Mouse (Mus musculus): Measurements from ENCODE around the gene Ednra.

The Ednra gene

GRCm38 (mm10) chr8:77724046-77724930 is at the start of gene Ednra:
Gene Ednra (minus strand): TSS chr8:77724464.
- peak; percentile 47 for DNase-seq (ENCODE audit: low spot score)

GRCm38 (mm10) chr8:77773831-77774230 is 49.6 kb upstream of the Ednra start:
- no peak for DNase-seq (ENCODE audit: low spot score)

DNA sequence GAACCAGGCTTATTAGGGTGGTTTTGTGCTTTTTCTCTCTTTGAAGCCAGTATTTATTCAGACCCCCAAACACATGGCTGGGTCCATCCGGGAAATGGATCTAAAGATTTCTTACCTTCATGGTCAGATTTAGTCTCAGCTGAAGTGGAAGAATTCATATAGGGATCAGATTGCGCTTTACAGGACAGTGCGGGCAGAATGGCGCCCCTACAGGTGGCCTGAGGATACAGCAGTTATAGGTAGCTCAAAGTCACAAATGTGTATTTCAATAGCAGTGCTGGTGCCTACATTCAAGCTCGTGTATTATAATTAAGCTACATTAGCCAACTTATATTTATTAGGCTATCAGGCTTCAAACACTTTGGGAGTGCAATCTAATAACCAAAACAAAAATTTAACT is 49.0 kb upstream of the Ednra start:
- no peak for DNase-seq (ENCODE audit: low spot score)

GRCm38 (mm10) chr8:77772210-77772886 is 48.1 kb upstream of the Ednra start:
- no peak for DNase-seq (ENCODE audit: low spot score)

GRCm38 (mm10) chr8:77770966-77771365 is 46.7 kb upstream of the Ednra start:
- no peak for DNase-seq (ENCODE audit: low spot score)

GRCm38 (mm10) chr8:77768916-77769315 is 44.7 kb upstream of the Ednra start:
- no peak for DNase-seq (ENCODE audit: low spot score)

GRCm38 (mm10) chr8:77764253-77764652 is 40.0 kb upstream of the Ednra start:
- no peak for DNase-seq (ENCODE audit: low spot score)

GRCm38 (mm10) chr8:77762967-77763366 is 38.7 kb upstream of the Ednra start:
- no peak for DNase-seq (ENCODE audit: low spot score)

GRCm38 (mm10) chr8:77755441-77755840 is 31.2 kb upstream of the Ednra start:
- DNase-seq (ENCODE audit: low spot score): no peak

DNA sequence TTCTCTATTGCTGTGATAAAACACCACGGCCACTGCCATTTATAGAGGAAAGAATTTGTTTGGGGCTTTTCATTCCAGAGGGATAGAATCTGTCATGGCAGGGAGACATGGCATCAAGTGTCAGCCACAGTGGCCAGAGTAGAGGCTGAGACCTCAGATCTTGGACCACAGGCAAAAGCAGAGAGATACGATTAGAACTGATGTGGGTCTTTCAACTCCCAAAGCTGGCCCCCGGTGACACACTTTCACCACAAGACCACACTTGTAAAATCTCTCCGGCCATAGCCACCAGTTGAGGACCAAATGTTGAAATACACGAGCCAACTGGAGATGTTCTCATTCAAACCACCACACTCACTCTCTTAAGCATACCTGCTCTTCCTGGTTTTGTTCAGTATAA is 29.5 kb upstream of the Ednra start:
- DNase-seq (ENCODE audit: low spot score): no peak

DNA sequence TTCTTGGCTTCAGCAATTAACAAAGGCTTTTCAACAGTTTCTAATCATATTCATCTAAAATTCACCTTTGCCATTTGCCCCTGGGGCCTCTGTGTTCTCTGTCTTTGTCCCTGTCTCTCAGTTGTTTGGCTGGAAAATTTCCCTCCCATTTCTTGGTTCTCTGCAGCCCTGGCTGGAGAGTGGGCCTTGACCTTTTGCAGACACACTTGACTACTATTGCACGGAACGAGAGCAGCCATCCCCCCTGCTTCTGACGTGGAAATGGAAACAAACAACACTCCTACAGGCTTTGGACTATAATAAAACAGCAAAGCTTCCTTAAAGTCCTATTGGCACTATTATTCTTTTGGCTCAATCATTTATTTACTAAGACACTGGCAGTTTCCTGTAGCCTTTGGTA is 27.8 kb upstream of the Ednra start:
- DNase-seq (ENCODE audit: low spot score): no peak

- DNase-seq (ENCODE audit: low spot score): no peak
Observed at GRCm38 (mm10) chr8:77750407-77750806, 26.1 kb upstream of the Ednra start.

DNA sequence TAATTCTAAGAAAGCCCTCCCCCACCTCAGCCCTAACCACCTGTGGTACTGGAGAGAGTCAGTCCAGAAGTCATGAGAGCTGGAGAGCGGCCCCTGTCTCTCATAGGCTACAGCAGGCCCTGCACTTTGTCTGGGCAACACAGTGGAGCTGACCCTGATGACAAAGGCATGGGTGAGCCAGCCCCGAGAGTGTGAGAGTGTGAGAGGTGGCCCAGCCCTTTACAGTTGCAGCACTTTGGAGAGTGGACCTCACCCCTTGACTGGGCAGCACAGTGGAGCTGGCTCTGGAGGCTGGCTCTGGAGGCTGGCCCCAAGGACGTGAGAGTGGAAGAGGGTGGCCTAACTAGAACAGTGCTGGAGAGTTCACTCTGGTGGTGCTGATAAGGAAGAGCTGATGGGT is 20.2 kb upstream of the Ednra start:
- no peak for DNase-seq (ENCODE audit: low spot score)

DNA sequence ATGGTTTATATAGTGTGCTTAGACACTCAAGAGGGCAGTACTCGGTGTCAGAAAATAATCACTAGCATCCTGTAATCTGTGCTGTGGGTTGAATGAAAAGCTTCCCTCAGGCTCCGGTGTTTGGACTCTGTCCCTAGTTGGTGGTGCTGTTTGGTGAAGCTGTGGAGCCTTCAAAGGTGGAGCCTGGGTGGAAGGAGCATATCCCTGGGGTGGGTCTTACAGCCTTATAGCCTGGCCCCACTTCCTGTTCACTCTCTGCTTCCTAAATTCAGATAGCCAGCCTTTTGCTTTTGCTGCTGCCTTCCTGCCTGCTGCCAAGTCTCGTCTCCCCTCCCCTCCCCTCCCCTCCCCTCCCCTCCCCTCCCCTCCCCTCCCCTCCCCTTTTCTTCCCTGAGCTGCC is 18.1 kb upstream of the Ednra start:
- no peak for DNase-seq (ENCODE audit: low spot score)

- no peak for DNase-seq (ENCODE audit: low spot score)
Observed at GRCm38 (mm10) chr8:77741050-77741777, 16.9 kb upstream of the Ednra start.

DNA sequence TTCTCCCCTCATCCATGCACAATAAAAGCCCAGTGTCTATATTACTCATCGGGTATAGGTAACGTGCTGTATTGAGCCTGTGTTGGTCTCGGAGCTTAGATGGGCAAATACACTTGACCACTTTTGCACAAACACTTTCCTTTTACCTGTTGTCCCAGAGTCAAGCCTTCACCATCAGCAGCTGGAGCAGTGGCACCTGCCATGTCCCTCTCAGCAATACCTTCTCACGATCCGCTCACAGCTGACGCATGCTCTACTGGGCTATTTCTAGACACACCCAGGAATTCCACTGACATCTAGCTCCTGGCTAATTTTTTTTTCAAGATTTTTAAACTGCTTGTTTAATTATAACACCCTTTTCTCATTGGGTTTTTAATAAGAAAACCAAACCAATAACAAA is 14.2 kb upstream of the Ednra start:
- DNase-seq (ENCODE audit: low spot score): no peak

- DNase-seq (ENCODE audit: low spot score): no peak
Observed at GRCm38 (mm10) chr8:77737327-77737726, 13.1 kb upstream of the Ednra start.

- DNase-seq (ENCODE audit: low spot score): no peak
Observed at GRCm38 (mm10) chr8:77733792-77734191, 9.5 kb upstream of the Ednra start.

- DNase-seq (ENCODE audit: low spot score): no peak
Observed at GRCm38 (mm10) chr8:77732964-77733363, 8.7 kb upstream of the Ednra start.

GRCm38 (mm10) chr8:77725406-77725805 is 1.1 kb upstream of the Ednra start:
- DNase-seq (ENCODE audit: low spot score): no peak

GRCm38 (mm10) chr8:77723534-77724045 is 674 bp downstream of the Ednra start:
- DNase-seq (ENCODE audit: low spot score): no peak

GRCm38 (mm10) chr8:77723018-77723417 is 1.2 kb downstream of the Ednra start:
- DNase-seq (ENCODE audit: low spot score): no peak

DNA sequence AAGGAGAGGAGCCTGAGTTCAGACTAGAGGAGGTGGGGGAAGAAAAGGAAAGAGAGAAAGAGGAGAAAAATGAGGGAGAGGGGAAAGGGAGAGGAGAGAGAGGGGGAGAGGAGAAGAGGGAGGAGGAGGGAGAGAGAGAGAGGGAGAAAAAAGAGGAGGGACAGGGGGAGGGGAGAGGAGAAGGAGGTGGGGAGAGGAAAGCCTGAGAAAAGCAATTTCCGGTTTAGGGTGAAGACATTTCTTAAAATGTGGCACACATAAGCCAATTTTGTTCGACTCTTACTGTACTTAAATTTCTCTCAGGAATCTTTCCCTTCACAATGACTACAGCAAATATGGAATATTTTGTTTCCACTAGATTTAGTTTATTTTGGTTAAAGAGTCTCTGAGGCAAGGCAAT is 5.3 kb downstream of the Ednra start:
- no peak for DNase-seq (ENCODE audit: low spot score)
